Mouse (Mus musculus) kidney, adult 2 months (tissue): Measurements from ENCODE around the gene E2f6. TPM values are rescaled to one million over a fixed set of nuclear protein-coding genes. Genes with fewer than 3 reads are reported as not detected.

Experiments used
- DNase-seq: peaks from one replicate; pipeline ENCODE4 v3.0.0; 2021
- H3K27ac ChIP-seq: fragments of 200-500 bp; 2 replicates; pipeline ENCODE4 v1.5.1; 2012; ENCODE audit warnings: low read depth, low read length, control low read depth, inconsistent platforms; ENCODE audit not compliant: insufficient read depth
- H3K27me3 ChIP-seq: fragments of 200-500 bp; replicated peaks from 2 replicates; pipeline ENCODE4 v1.6.1; 2012; ENCODE audit warnings: mild to moderate bottlenecking, moderate library complexity, low read length, inconsistent platforms; ENCODE audit not compliant: control insufficient read depth, insufficient read depth
- H3K36me3 ChIP-seq: fragments of 200-500 bp; 2 replicates; pipeline ENCODE4 v1.6.1; 2012; ENCODE audit warnings: mild to moderate bottlenecking, moderate library complexity, low read length, inconsistent platforms; ENCODE audit not compliant: control insufficient read depth, insufficient read depth
- H3K4me1 ChIP-seq: fragments of 200-500 bp; 2 replicates; pipeline ENCODE4 v1.6.1; 2011; ENCODE audit warnings: low read length; ENCODE audit not compliant: control insufficient read depth, insufficient read depth
- H3K4me3 ChIP-seq: fragments of 200-500 bp; 2 replicates; pipeline ENCODE4 v1.5.1; 2011; ENCODE audit warnings: mild to moderate bottlenecking, low read depth, low read length, control low read depth; ENCODE audit not compliant: insufficient read depth
- CTCF ChIP-seq: fragments of 200-500 bp; conservative IDR thresholded peaks from 2 replicates; pipeline ENCODE4 v1.5.1; 2011; ENCODE audit warnings: low read depth, mild to moderate bottlenecking, control low read depth, low read length, moderate library complexity, mixed read lengths; ENCODE audit not compliant: insufficient read depth, insufficient read length
- POLR2A ChIP-seq: fragments of 200-500 bp; IDR thresholded peaks from one replicate; pipeline ENCODE4 v1.6.1; 2011; ENCODE audit warnings: low read depth, low read length, control low read depth
- WGBS: fragments of 180-500 bp; shearing (Covaris S2); methylation state at CpG from one replicate; pipeline ENCODE4 v1.1.7; 2018; 5-methylcytosine and 5-hydroxymethylcytosine counted together
- polyA plus RNA-seq: library from polyadenylated mRNA; depleted of rRNA; stranded (reverse); fragments of >200 nt; gene quantifications from 2 replicates; pipeline ENCODE4 v1.2.3, GENCODE M21; 2012

Gene E2f6
- polyA plus RNA-seq, 1 experiment, result 15.5 TPM

- WGBS, result 90% methylated on average over 7 of the region's 7 CpGs
- Histone ChIP-seq H3K36me3 (no peaks in the 10 kb centered on the region), H3K4me3 (no peak overlapping the region), H3K27ac (peak overlapping the region; percentile 29; the same call in 1 of the 2 replicates), H3K4me1 (peaks cover 28% of the 10 kb centered on the region), H3K27me3 (no peaks in the 10 kb centered on the region)
- TF ChIP-seq CTCF, result no peak
- no peak for TF ChIP-seq POLR2A
- DNase-seq, result no peak
These were observed 62.8 kb downstream of the E2f6 start for GRCm38 (mm10) chr12:16873549-16873948.

GRCm38 (mm10) chr12:16874086-16874485 lies 63.3 kb downstream of the E2f6 start:
- Histone ChIP-seq H3K4me1 (peaks cover 28% of the 10 kb centered on the region), H3K27ac (no peak overlapping the region)
- 3% methylated on average over 2 of the region's 2 CpGs for WGBS

GRCm38 (mm10) chr12:16875269-16875668 lies 64.5 kb downstream of the E2f6 start:
- DNase-seq, result no peak
- TF ChIP-seq POLR2A (no peak), CTCF (no peak)
- Histone ChIP-seq H3K27ac (no peak overlapping the region), H3K36me3 (no peaks in the 10 kb centered on the region), H3K27me3 (no peaks in the 10 kb centered on the region), H3K4me3 (no peak overlapping the region), H3K4me1 (peaks cover 23% of the 10 kb centered on the region)
- 67% methylated on average over 4 of the region's 4 CpGs for WGBS

More at GRCm38 (mm10) chr12:16874086-16874485, 63.3 kb downstream of the E2f6 start:
- TF ChIP-seq CTCF (no peak), POLR2A (no peak)
- Histone ChIP-seq H3K4me3 (no peak overlapping the region), H3K27me3 (no peaks in the 10 kb centered on the region), H3K36me3 (no peaks in the 10 kb centered on the region)
- DNase-seq, result peak; percentile 95

GRCm38 (mm10) chr12:16875678-16876077 lies 64.9 kb downstream of the E2f6 start:
- DNase-seq, result no peak
- Histone ChIP-seq H3K36me3 (no peaks in the 10 kb centered on the region), H3K4me1 (peaks cover 19% of the 10 kb centered on the region; the same call in 1 of the 2 replicates), H3K27me3 (no peaks in the 10 kb centered on the region), H3K27ac (no peak overlapping the region), H3K4me3 (no peak overlapping the region)
- TF ChIP-seq CTCF (no peak), POLR2A (no peak)
- WGBS, result 74% methylated on average over 7 of the region's 7 CpGs

- Histone ChIP-seq H3K27ac (peak overlapping the region; percentile 24; the same call in 1 of the 2 replicates), H3K27me3 (no peaks in the 10 kb centered on the region), H3K36me3 (no peaks in the 10 kb centered on the region), H3K4me1 (peaks cover 19% of the 10 kb centered on the region; the same call in 1 of the 2 replicates), H3K4me3 (no peak overlapping the region)
- 72% methylated on average over 3 of the region's 3 CpGs for WGBS
- no peak for TF ChIP-seq CTCF
- TF ChIP-seq POLR2A, result no peak
- DNase-seq, result no peak
These were observed 65.9 kb downstream of the E2f6 start for GRCm38 (mm10) chr12:16876667-16877066.

- Histone ChIP-seq H3K4me1 (peaks cover 19% of the 10 kb centered on the region; the same call in 1 of the 2 replicates), H3K27ac (peak overlapping the region; percentile 41), H3K36me3 (no peaks in the 10 kb centered on the region), H3K27me3 (no peaks in the 10 kb centered on the region), H3K4me3 (no peak overlapping the region)
- WGBS, result 42% methylated on average over 5 of the region's 5 CpGs
- peak; percentile 35 for DNase-seq
- TF ChIP-seq POLR2A (no peak), CTCF (no peak)
These were observed 66.4 kb downstream of the E2f6 start for GRCm38 (mm10) chr12:16877141-16877540.

GRCm38 (mm10) chr12:16877679-16878078 lies 66.9 kb downstream of the E2f6 start:
- no peak for TF ChIP-seq CTCF
- H3K4me1 ChIP-seq, result peaks cover 19% of the 10 kb centered on the region; the same call in 1 of the 2 replicates
- no peak overlapping the region for H3K4me3 ChIP-seq
- H3K36me3 ChIP-seq, result no peaks in the 10 kb centered on the region
- WGBS, result 28% methylated on average over 1 of the region's 1 CpGs
- no peak for DNase-seq
- peak overlapping the region; percentile 66; the same call in 1 of the 2 replicates for H3K27ac ChIP-seq
- no peaks in the 10 kb centered on the region for H3K27me3 ChIP-seq
